Mouse (Mus musculus): Measurements from ENCODE around the gene Lyl1.

GRCm38 (mm10) chr8:84653092-84653631, 48.1 kb upstream of the Lyl1 start:
- no peak for TF ChIP-seq CTCF (IDR thresholded peaks at IDR 0.05; ENCODE audit: extremely low read depth, insufficient read length, insufficient replicate concordance, low read depth, low read length)
- TF ChIP-seq POLR2A (IDR thresholded peaks at IDR 0.05; ENCODE audit: low read depth, low read length) = no peak
